Mouse (Mus musculus): ENCODE results near the gene Stip1. TPM values are rescaled to one million over a fixed set of nuclear protein-coding genes. Genes with fewer than 3 reads are reported as not detected.
A peak's percentile ranks its signal among the peaks of the same experiment; 100 is the strongest.
"Not testable (repeated sequence)": the region's sequence is repeated elsewhere in the genome, so short reads cannot be mapped to it uniquely, and the experiment has no call there.

Stip1 gene
- polyA plus RNA-seq, 1 experiment: 215 TPM

DNA sequence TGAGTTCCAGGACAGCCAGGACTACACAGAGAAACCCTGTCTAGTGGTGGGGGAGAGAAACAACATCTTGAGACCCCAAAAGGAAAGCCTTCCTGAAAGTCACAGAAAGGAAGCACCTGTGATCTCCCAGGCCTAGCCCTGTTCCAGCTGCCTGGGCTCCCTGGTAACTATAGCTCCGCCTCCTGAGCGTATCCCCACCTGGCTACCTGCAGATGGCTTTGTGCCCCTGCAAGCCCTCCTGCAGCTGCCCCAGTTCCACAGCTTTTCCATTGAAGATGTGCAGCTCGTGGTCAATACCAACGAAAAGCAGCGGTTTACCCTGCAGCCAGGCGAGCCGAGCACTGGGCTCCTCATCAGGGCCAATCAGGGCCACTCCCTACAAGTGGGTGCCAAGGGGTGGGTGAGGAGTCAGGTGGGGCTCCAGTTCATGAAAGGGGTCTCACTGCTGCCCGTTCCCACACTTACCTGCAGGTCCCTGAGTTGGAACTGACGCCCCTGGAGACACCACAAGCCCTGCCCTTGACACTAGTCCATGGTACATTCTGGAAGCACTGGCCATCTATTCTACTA, 42.0 kb downstream of the Stip1 start:
- DNase-seq: no peak
- no peak for TF ChIP-seq CTCF (IDR thresholded peaks at IDR 0.05; ENCODE audit: borderline replicate concordance, insufficient read depth, low read depth, low read length)
- Histone ChIP-seq H3K27me3 (ENCODE audit: control insufficient read depth, insufficient read depth, low read length) (no peaks in the 10 kb centered on the region), H3K4me3 (replicated peaks; ENCODE audit: insufficient read depth, low read depth, low read length) (no peak overlapping the region), H3K4me1 (ENCODE audit: control insufficient read depth, insufficient read depth, low read length) (peaks cover 12% of the 10 kb centered on the region), H3K27ac (ENCODE audit: insufficient read depth, low read length) (no peak overlapping the region)
- 91% methylated on average over 9 of the region's 9 CpGs for WGBS

GRCm38 (mm10) chr19:6996006-6996405, 43.8 kb downstream of the Stip1 start, which contains the start of the genes Nudt22 and Trpt1:
Nudt22 (minus strand) TSS chr19:6996117.
Trpt1 (plus strand) TSS chr19:6996131.
- peak within 1 kb of the TSS; percentile 72 for H3K4me3 ChIP-seq (replicated peaks; ENCODE audit: insufficient read depth, low read depth, low read length)
- H3K4me1 ChIP-seq (ENCODE audit: control insufficient read depth, insufficient read depth, low read length): peaks cover 12% of the 10 kb centered on the region
- peak within 1 kb of the TSS; percentile 41 for H3K27ac ChIP-seq (ENCODE audit: insufficient read depth, low read length)
- no peaks in the 10 kb centered on the region for H3K27me3 ChIP-seq (ENCODE audit: control insufficient read depth, insufficient read depth, low read length)
- 1% methylated on average over 24 of the region's 24 CpGs for WGBS
- DNase-seq: peak; percentile 89 to 92
- TF ChIP-seq CTCF (IDR thresholded peaks at IDR 0.05; ENCODE audit: borderline replicate concordance, insufficient read depth, low read depth, low read length) (no peak), POLR2A (IDR thresholded peaks at IDR 0.05; ENCODE audit: borderline replicate concordance, insufficient read depth, low read length) (peak; percentile 87)

GRCm38 (mm10) chr19:6995255-6995991, 44.3 kb downstream of the Stip1 start:
- WGBS: 13% methylated on average over 21 of the region's 21 CpGs
- TF ChIP-seq CTCF (IDR thresholded peaks at IDR 0.05; ENCODE audit: borderline replicate concordance, insufficient read depth, low read depth, low read length) (no peak), POLR2A (IDR thresholded peaks at IDR 0.05; ENCODE audit: borderline replicate concordance, insufficient read depth, low read length) (no peak)

GRCm38 (mm10) chr19:6994489-6994888, 45.3 kb downstream of the Stip1 start:
- Histone ChIP-seq H3K4me1 (ENCODE audit: control insufficient read depth, insufficient read depth, low read length) (peaks cover 12% of the 10 kb centered on the region), H3K4me3 (replicated peaks; ENCODE audit: insufficient read depth, low read depth, low read length) (peak overlapping the region; percentile 72), H3K27me3 (ENCODE audit: control insufficient read depth, insufficient read depth, low read length) (no peaks in the 10 kb centered on the region), H3K27ac (ENCODE audit: insufficient read depth, low read length) (no peak overlapping the region)
- WGBS: 79% methylated on average over 8 of the region's 8 CpGs
- no peak for TF ChIP-seq CTCF (IDR thresholded peaks at IDR 0.05; ENCODE audit: borderline replicate concordance, insufficient read depth, low read depth, low read length)
- TF ChIP-seq POLR2A (IDR thresholded peaks at IDR 0.05; ENCODE audit: borderline replicate concordance, insufficient read depth, low read length): no peak
- DNase-seq: no peak

More at GRCm38 (mm10) chr19:6995255-6995991, 44.3 kb downstream of the Stip1 start:
- no peaks in the 10 kb centered on the region for H3K27me3 ChIP-seq (ENCODE audit: control insufficient read depth, insufficient read depth, low read length)
- H3K4me3 ChIP-seq (replicated peaks; ENCODE audit: insufficient read depth, low read depth, low read length): peak overlapping the region; percentile 72
- DNase-seq: peak; percentile 68
- peak overlapping the region; percentile 41 for H3K27ac ChIP-seq (ENCODE audit: insufficient read depth, low read length)
- H3K4me1 ChIP-seq (ENCODE audit: control insufficient read depth, insufficient read depth, low read length): peaks cover 12% of the 10 kb centered on the region

DNA sequence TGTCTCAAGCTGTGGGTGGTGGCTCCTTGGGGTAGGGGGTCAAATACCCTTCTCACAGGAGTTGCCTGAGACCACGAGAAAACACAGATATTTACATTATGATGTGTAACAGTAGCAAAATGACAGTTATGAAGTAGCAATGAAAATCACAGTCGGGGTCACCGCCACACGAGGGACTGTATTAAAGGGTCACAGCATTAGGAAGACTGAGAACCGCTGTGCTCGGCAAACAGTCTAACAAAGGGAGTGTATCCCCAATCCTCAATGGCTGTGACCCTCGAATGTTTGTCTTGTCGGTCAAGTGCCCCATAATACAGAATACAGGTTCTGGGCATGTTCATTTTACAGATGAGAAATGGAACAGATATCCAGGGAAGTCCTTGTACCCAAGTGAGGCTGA, 45.8 kb downstream of the Stip1 start:
- peaks cover 12% of the 10 kb centered on the region for H3K4me1 ChIP-seq (ENCODE audit: control insufficient read depth, insufficient read depth, low read length)
- WGBS: 84% methylated on average over 8 of the region's 8 CpGs
- TF ChIP-seq CTCF (IDR thresholded peaks at IDR 0.05; ENCODE audit: borderline replicate concordance, insufficient read depth, low read depth, low read length): no peak
- no peak for TF ChIP-seq POLR2A (IDR thresholded peaks at IDR 0.05; ENCODE audit: borderline replicate concordance, insufficient read depth, low read length)
- no peak overlapping the region for H3K4me3 ChIP-seq (replicated peaks; ENCODE audit: insufficient read depth, low read depth, low read length)
- no peak for DNase-seq
- H3K27me3 ChIP-seq (ENCODE audit: control insufficient read depth, insufficient read depth, low read length): no peaks in the 10 kb centered on the region
- no peak overlapping the region for H3K27ac ChIP-seq (ENCODE audit: insufficient read depth, low read length)

GRCm38 (mm10) chr19:6993011-6993770, 46.6 kb downstream of the Stip1 start:
- H3K4me1 ChIP-seq (ENCODE audit: control insufficient read depth, insufficient read depth, low read length): peaks cover 12% of the 10 kb centered on the region

GRCm38 (mm10) chr19:6992011-6992858, 47.5 kb downstream of the Stip1 start, which contains the start of gene Dnajc4:
Dnajc4 (minus strand) TSS chr19:6992572.
- peak; percentile 94 to 96 for DNase-seq
- Histone ChIP-seq H3K4me1 (ENCODE audit: control insufficient read depth, insufficient read depth, low read length) (peaks cover 12% of the 10 kb centered on the region), H3K27ac (ENCODE audit: insufficient read depth, low read length) (peak within 1 kb of the TSS; percentile 17; the same call in 1 of the 2 replicates), H3K4me3 (replicated peaks; ENCODE audit: insufficient read depth, low read depth, low read length) (peak within 1 kb of the TSS; percentile 94), H3K27me3 (ENCODE audit: control insufficient read depth, insufficient read depth, low read length) (no peaks in the 10 kb centered on the region)
- TF ChIP-seq CTCF (IDR thresholded peaks at IDR 0.05; ENCODE audit: borderline replicate concordance, insufficient read depth, low read depth, low read length) (no peak), POLR2A (IDR thresholded peaks at IDR 0.05; ENCODE audit: borderline replicate concordance, insufficient read depth, low read length) (peak; percentile 28; the same call in 1 of the 2 replicates)
- under 1% methylated on average over 37 of the region's 37 CpGs for WGBS

More at GRCm38 (mm10) chr19:6993011-6993770, 46.6 kb downstream of the Stip1 start:
- TF ChIP-seq POLR2A (IDR thresholded peaks at IDR 0.05; ENCODE audit: borderline replicate concordance, insufficient read depth, low read length) (no peak), CTCF (IDR thresholded peaks at IDR 0.05; ENCODE audit: borderline replicate concordance, insufficient read depth, low read depth, low read length) (no peak)
- no peak for DNase-seq
- Histone ChIP-seq H3K27me3 (ENCODE audit: control insufficient read depth, insufficient read depth, low read length) (no peaks in the 10 kb centered on the region), H3K27ac (ENCODE audit: insufficient read depth, low read length) (peak overlapping the region; percentile 14; the same call in 1 of the 2 replicates), H3K4me3 (replicated peaks; ENCODE audit: insufficient read depth, low read depth, low read length) (peak overlapping the region; percentile 94)
- 57% methylated on average over 14 of the region's 14 CpGs for WGBS

DNA sequence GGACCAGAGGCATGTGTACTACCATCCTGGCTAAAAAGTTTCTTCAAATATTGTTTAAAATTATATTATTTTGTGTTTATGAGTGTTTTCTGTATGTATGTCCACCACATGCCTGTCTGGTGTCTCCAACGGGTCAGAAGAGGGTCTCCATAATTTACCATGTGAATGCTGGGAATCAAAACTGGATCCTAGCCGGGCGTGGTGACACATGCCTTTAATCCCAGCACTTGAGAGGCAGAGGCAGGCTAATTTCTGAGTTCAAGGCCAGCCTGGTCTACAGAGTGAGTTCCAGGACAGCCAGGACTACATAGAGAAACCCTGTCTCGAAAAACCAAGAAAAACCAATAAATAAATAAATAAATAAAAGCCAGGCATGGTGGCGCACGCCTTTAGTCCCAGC, 48.6 kb downstream of the Stip1 start:
- not testable (repeated sequence) for H3K4me3 ChIP-seq (replicated peaks; ENCODE audit: insufficient read depth, low read depth, low read length); H3K27ac ChIP-seq (ENCODE audit: insufficient read depth, low read length); H3K27me3 ChIP-seq (ENCODE audit: control insufficient read depth, insufficient read depth, low read length); DNase-seq
- H3K4me1 ChIP-seq (ENCODE audit: control insufficient read depth, insufficient read depth, low read length): peaks cover 10% of the 10 kb centered on the region
- 93% methylated on average over 6 of the region's 6 CpGs for WGBS
